Mouse (Mus musculus) cortical plate, adult 2 months (tissue): ENCODE results near the gene Fbxl17.

Experiments
- CTCF ChIP-seq: fragments of 200-500 bp; IDR thresholded peaks from 2 replicates; pipeline ENCODE4 v1.5.1; 2011; ENCODE audit warnings: mild to moderate bottlenecking, control low read depth, low read length; ENCODE audit not compliant: insufficient read depth; ENCODE audit errors: extremely low read depth
- POLR2A ChIP-seq: fragments of 200-500 bp; IDR thresholded peaks from 2 replicates; pipeline ENCODE4 v1.6.1; 2011; ENCODE audit warnings: mild to moderate bottlenecking, low read length, control low read depth; ENCODE audit not compliant: insufficient read depth; ENCODE audit errors: extremely low read depth

- TF ChIP-seq CTCF (no peak), POLR2A (no peak)
Measured at GRCm38 (mm10) chr17:63010830-63011229, 489.0 kb downstream of the Fbxl17 start.
